Mouse (Mus musculus) hindbrain, embryonic 16.5 days (tissue): ENCODE measurements around the gene Txndc12. TPM values are rescaled to one million over a fixed set of nuclear protein-coding genes. Genes with fewer than 3 reads are reported as not detected.

Experiments
- ATAC-seq: fragments of 200-750 bp; cut with Nextera tagmentation; 2 replicates; pipeline ENCODE4 v1.8.0; 2017; ENCODE audit warnings: moderate TSS enrichment, moderate library complexity
- H3K27ac ChIP-seq: fragments of 300-500 bp; sonication (generic); 2 replicates; pipeline ENCODE4 v1.5.1; 2014; ENCODE audit warnings: low read depth, mild to moderate bottlenecking, control low read depth, low read length, moderate library complexity
- H3K27me3 ChIP-seq: fragments of 300-500 bp; sonication (generic); replicated peaks from 2 replicates; pipeline ENCODE4 v1.6.1; 2014; ENCODE audit warnings: low read length; ENCODE audit not compliant: control insufficient read depth, insufficient read depth
- H3K36me3 ChIP-seq: fragments of 300-500 bp; sonication (generic); 2 replicates; pipeline ENCODE4 v1.6.1; 2014; ENCODE audit warnings: mild to moderate bottlenecking, low read length, moderate library complexity, mixed read lengths; ENCODE audit not compliant: control insufficient read depth, insufficient read depth
- H3K4me1 ChIP-seq: fragments of 300-500 bp; sonication (generic); 2 replicates; pipeline ENCODE4 v1.6.1; 2014; ENCODE audit warnings: low read depth, low read length; ENCODE audit not compliant: control insufficient read depth, insufficient read depth
- H3K4me2 ChIP-seq: fragments of 300-500 bp; sonication (generic); 2 replicates; pipeline ENCODE4 v1.6.1; 2014; ENCODE audit warnings: mild to moderate bottlenecking, low read length, control low read depth, moderate library complexity
- H3K4me3 ChIP-seq: fragments of 300-500 bp; sonication (generic); 2 replicates; pipeline ENCODE4 v1.5.1; 2014; ENCODE audit warnings: mild to moderate bottlenecking, low read length, control low read depth, moderate library complexity
- H3K9ac ChIP-seq: fragments of 300-500 bp; sonication (generic); 2 replicates; pipeline ENCODE4 v1.6.1; 2014; ENCODE audit warnings: low read depth, mild to moderate bottlenecking, control low read depth, low read length, moderate library complexity
- H3K9me3 ChIP-seq: fragments of 300-500 bp; sonication (generic); 2 replicates; pipeline ENCODE4 v1.6.1; 2014; ENCODE audit warnings: mild to moderate bottlenecking, low read length, moderate library complexity; ENCODE audit not compliant: control insufficient read depth
- WGBS: fragments of 180-500 bp; shearing (Covaris S2); extraction: QIAGEN DNeasy Blood & Tissue Kit; methylation state at CpG from one replicate; pipeline ENCODE4 v1.1.7; 2014; 5-methylcytosine and 5-hydroxymethylcytosine counted together
- polyA plus RNA-seq: library from polyadenylated mRNA; unstranded; fragments of >200 nt; fragmentation: Nextera tagmentation; extraction: Ambion mirVana; gene quantifications from 2 replicates; pipeline ENCODE4 v1.2.1, GENCODE M21; 2015

Gene Txndc12
- polyA plus RNA-seq, 1 experiment from 2014 or later = 70.4 TPM

DNA sequence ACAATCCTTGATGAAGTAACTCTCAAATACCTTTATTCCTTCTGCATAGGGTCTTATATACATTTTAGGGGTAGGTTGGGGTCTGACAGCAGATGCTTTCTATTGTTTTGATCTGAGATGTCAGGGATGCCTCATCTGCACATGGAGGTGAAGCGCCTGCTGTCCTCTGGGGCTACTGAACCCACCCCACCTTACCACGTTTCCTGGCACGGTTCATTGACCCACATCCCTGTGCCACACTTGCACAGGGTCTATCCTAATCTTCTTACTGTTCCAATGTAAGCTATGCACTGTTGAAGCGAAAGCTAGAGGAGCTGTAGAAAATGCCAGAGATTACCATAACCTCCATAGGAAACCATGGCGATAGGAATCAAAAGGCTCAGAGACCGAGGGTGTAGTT lies 22.9 kb upstream of the Txndc12 start:
- 0 out of 2 replicates have a peak, but pooled peaks cover 2% of the 10 kb centered on the region for H3K36me3 ChIP-seq
- H3K9me3 ChIP-seq = no peaks in the 10 kb centered on the region
- no peaks in the 10 kb centered on the region for H3K27me3 ChIP-seq
- no peak overlapping the region for H3K4me2 ChIP-seq
- no peaks in the 10 kb centered on the region for H3K4me1 ChIP-seq
- no peak overlapping the region for H3K9ac ChIP-seq
- no peak overlapping the region for H3K4me3 ChIP-seq
- no peak overlapping the region for H3K27ac ChIP-seq
- ATAC-seq = no peak
- 63% methylated on average over 6 of the region's 6 CpGs for WGBS

- no peak overlapping the region for H3K4me2 ChIP-seq
- H3K4me3 ChIP-seq = no peak overlapping the region
- H3K9me3 ChIP-seq = no peaks in the 10 kb centered on the region
- H3K27ac ChIP-seq = no peak overlapping the region
- 97% methylated on average over 3 of the region's 3 CpGs for WGBS
- H3K9ac ChIP-seq = no peak overlapping the region
- H3K27me3 ChIP-seq = no peaks in the 10 kb centered on the region
- no peaks in the 10 kb centered on the region for H3K4me1 ChIP-seq
- H3K36me3 ChIP-seq = peaks cover 23% of the 10 kb centered on the region
- ATAC-seq = no peak
Measured at GRCm38 (mm10) chr4:108825677-108826076, 8.7 kb upstream of the Txndc12 start.

GRCm38 (mm10) chr4:108826096-108826495 lies 8.3 kb upstream of the Txndc12 start:
- no peak overlapping the region for H3K9ac ChIP-seq
- ATAC-seq = no peak

DNA sequence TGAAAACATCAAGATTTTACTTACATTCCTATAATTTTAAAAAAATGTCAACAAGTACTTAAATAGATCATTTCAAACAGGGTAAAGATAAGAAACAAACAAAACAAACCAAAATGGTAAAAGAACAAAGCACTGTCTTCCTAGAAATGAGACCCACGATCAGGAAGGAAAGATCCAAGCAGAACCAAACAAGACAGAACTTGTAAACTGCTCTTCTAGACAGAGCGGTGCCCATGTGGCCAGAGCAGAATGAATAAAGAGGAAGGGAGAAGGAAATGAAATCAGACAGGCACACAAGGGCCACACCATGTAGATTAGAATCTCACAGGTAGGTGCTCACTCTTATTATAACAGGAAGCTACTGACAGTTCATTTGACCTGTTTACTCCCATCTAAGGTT lies 7.8 kb upstream of the Txndc12 start:
- Histone ChIP-seq H3K4me2 (no peak overlapping the region), H3K9ac (no peak overlapping the region), H3K27me3 (no peaks in the 10 kb centered on the region), H3K36me3 (peaks cover 23% of the 10 kb centered on the region), H3K4me3 (no peak overlapping the region), H3K9me3 (no peaks in the 10 kb centered on the region), H3K4me1 (peaks cover 6% of the 10 kb centered on the region), H3K27ac (no peak overlapping the region)
- no peak for ATAC-seq
- 87% methylated on average over 2 of the region's 2 CpGs for WGBS

More at GRCm38 (mm10) chr4:108826096-108826495, 8.3 kb upstream of the Txndc12 start:
- Histone ChIP-seq H3K36me3 (peaks cover 23% of the 10 kb centered on the region), H3K4me1 (peaks cover 2% of the 10 kb centered on the region), H3K4me3 (no peak overlapping the region), H3K9me3 (no peaks in the 10 kb centered on the region), H3K4me2 (no peak overlapping the region), H3K27ac (no peak overlapping the region), H3K27me3 (no peaks in the 10 kb centered on the region)
- 89% methylated on average over 1 of the region's 1 CpGs for WGBS

- WGBS = 88% methylated on average over 1 of the region's 1 CpGs
- H3K4me2 ChIP-seq = peak overlapping the region; percentile 6; the same call in 1 of the 2 replicates
- peaks cover 18% of the 10 kb centered on the region for H3K4me1 ChIP-seq
- H3K9me3 ChIP-seq = no peaks in the 10 kb centered on the region
- no peak for ATAC-seq
- no peaks in the 10 kb centered on the region for H3K27me3 ChIP-seq
- no peak overlapping the region for H3K27ac ChIP-seq
- H3K4me3 ChIP-seq = no peak overlapping the region
- no peak overlapping the region for H3K9ac ChIP-seq
- peaks cover 8% of the 10 kb centered on the region for H3K36me3 ChIP-seq
Measured at GRCm38 (mm10) chr4:108830698-108831097, 3.7 kb upstream of the Txndc12 start.

- H3K36me3 ChIP-seq = no peaks in the 10 kb centered on the region; the same call in 1 of the 2 replicates
- peak within 1 kb of the TSS; percentile 87 for H3K4me2 ChIP-seq
- under 1% methylated on average over 64 of the region's 73 CpGs for WGBS
- H3K9me3 ChIP-seq = no peaks in the 10 kb centered on the region
- peak within 1 kb of the TSS; percentile 91 for H3K4me3 ChIP-seq
- peak; percentile 94 for ATAC-seq
- peak within 1 kb of the TSS; percentile 99 for H3K27ac ChIP-seq
- H3K27me3 ChIP-seq = no peaks in the 10 kb centered on the region
- peak within 1 kb of the TSS; percentile 99 for H3K9ac ChIP-seq
- peaks cover 25% of the 10 kb centered on the region for H3K4me1 ChIP-seq
Measured at GRCm38 (mm10) chr4:108832916-108833827, 1.2 kb upstream of the Txndc12 start, which contains the start of gene Btf3l4. Btf3l4 (minus strand) TSS chr4:108833614.

DNA sequence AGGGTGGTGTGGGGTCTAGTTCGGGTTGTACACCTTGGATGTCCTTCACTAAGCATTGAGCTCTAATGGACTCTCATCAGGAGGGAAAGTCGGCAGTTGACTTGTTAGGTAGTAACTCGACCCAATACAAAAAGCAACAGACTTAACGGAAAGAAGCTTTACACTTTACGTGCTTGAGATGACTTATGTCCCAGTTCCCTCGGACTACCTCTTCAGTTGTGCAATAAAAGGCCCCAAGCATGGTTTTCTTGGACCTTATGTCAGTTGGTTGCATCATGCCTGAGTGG lies 630 bp upstream of the Txndc12 start:
- 1% methylated on average over 6 of the region's 6 CpGs for WGBS
- Histone ChIP-seq H3K36me3 (no peaks in the 10 kb centered on the region; the same call in 1 of the 2 replicates), H3K27me3 (no peaks in the 10 kb centered on the region), H3K9ac (peak overlapping the region; percentile 76), H3K27ac (peak overlapping the region; percentile 99), H3K4me1 (peaks cover 25% of the 10 kb centered on the region), H3K9me3 (no peaks in the 10 kb centered on the region), H3K4me2 (peak overlapping the region; percentile 87), H3K4me3 (peak overlapping the region; percentile 91)
- ATAC-seq = no peak

GRCm38 (mm10) chr4:108834971-108835311 lies 540 bp downstream of the Txndc12 start:
- H3K36me3 ChIP-seq = no peaks in the 10 kb centered on the region
- peak overlapping the region; percentile 76 for H3K9ac ChIP-seq
- H3K9me3 ChIP-seq = no peaks in the 10 kb centered on the region
- peak overlapping the region; percentile 87 for H3K4me2 ChIP-seq
- under 1% methylated on average over 15 of the region's 15 CpGs for WGBS
- no peaks in the 10 kb centered on the region for H3K27me3 ChIP-seq
- no peak for ATAC-seq
- peak overlapping the region; percentile 99 for H3K27ac ChIP-seq
- peak overlapping the region; percentile 91 for H3K4me3 ChIP-seq
- peaks cover 25% of the 10 kb centered on the region for H3K4me1 ChIP-seq

DNA sequence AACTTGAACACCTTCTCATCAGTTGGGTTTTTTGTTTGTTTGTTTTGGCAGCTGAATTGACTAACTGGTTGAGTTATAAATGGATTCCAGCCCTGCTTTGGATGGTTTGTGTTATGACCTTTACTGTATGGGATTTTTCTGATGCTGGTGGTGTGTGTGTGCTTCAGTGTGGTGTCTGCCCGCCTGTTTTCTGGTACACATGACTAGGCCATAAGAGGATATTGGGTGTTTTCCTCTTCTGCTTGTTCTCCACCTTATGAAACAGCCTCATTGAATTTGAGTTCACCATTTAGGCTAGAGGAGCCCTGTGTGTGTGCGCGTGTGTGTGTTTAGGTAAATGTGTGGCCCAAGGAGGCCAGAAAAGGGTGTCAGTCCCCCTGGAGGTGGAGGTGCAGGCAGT lies 1.1 kb downstream of the Txndc12 start:
- no peaks in the 10 kb centered on the region for H3K9me3 ChIP-seq
- peak overlapping the region; percentile 91 for H3K4me3 ChIP-seq
- peak overlapping the region; percentile 76 for H3K9ac ChIP-seq
- H3K4me2 ChIP-seq = peak overlapping the region; percentile 87
- WGBS = 67% methylated on average over 3 of the region's 3 CpGs
- H3K27me3 ChIP-seq = no peaks in the 10 kb centered on the region
- H3K36me3 ChIP-seq = no peaks in the 10 kb centered on the region
- peak overlapping the region; percentile 99; the same call in 1 of the 2 replicates for H3K27ac ChIP-seq
- no peak for ATAC-seq
- peaks cover 25% of the 10 kb centered on the region for H3K4me1 ChIP-seq
